Mouse (Mus musculus): Measurements from ENCODE around the gene Styxl1.

The Styxl1 gene

GRCm38 (mm10) chr5:135777796-135778470 lies at the start of gene Styxl1:
Gene Styxl1 (minus strand): TSS chr5:135778385.
- in situ Hi-C loops (cut with MboI, MseI): no loop called here

- in situ Hi-C loops (cut with MboI, MseI): no loop called here
Observed at GRCm38 (mm10) chr5:135826225-135826624, 48.0 kb upstream of the Styxl1 start.

GRCm38 (mm10) chr5:135824517-135824916 lies 46.3 kb upstream of the Styxl1 start:
- in situ Hi-C loops (cut with MboI, MseI): no loop called here

GRCm38 (mm10) chr5:135822316-135822944 lies 44.2 kb upstream of the Styxl1 start:
- in situ Hi-C loops (cut with MboI, MseI): no loop called here

GRCm38 (mm10) chr5:135818491-135818890 lies 40.3 kb upstream of the Styxl1 start:
- in situ Hi-C loops (cut with MboI, MseI): no loop called here

GRCm38 (mm10) chr5:135812991-135813390 lies 34.8 kb upstream of the Styxl1 start:
- in situ Hi-C loops (cut with MboI, MseI): no loop called here

GRCm38 (mm10) chr5:135807263-135807637 lies 29.1 kb upstream of the Styxl1 start:
- in situ Hi-C loops (cut with MboI, MseI): loop anchor here (5.0 kb wide), 1 partner anchor 40 kb away; no protein-coding TSS in a partner anchor

GRCm38 (mm10) chr5:135806555-135807262 lies 28.5 kb upstream of the Styxl1 start, which contains the start of gene Srrm3:
Gene Srrm3 (plus strand): TSS chr5:135806890.
- in situ Hi-C loops (cut with MboI, MseI): loop anchor here (5.0 kb wide), 1 partner anchor 41 kb away; no protein-coding TSS in a partner anchor

- in situ Hi-C loops (cut with MboI, MseI): loop anchor here (5.0 kb wide), 1 partner anchor 43 kb away; no protein-coding TSS in a partner anchor
Observed at GRCm38 (mm10) chr5:135804735-135805134, 26.6 kb upstream of the Styxl1 start.

GRCm38 (mm10) chr5:135803676-135804075 lies 25.5 kb upstream of the Styxl1 start:
- in situ Hi-C loops (cut with MboI, MseI): no loop called here

GRCm38 (mm10) chr5:135803135-135803534 lies 24.9 kb upstream of the Styxl1 start:
- in situ Hi-C loops (cut with MboI, MseI): no loop called here

GRCm38 (mm10) chr5:135802641-135803040 lies 24.5 kb upstream of the Styxl1 start:
- in situ Hi-C loops (cut with MboI, MseI): no loop called here

- in situ Hi-C loops (cut with MboI, MseI): no loop called here
Observed at GRCm38 (mm10) chr5:135800927-135801326, 22.7 kb upstream of the Styxl1 start.

- in situ Hi-C loops (cut with MboI, MseI): no loop called here
Observed at GRCm38 (mm10) chr5:135799746-135800145, 21.6 kb upstream of the Styxl1 start.

GRCm38 (mm10) chr5:135794859-135795181 lies 16.6 kb upstream of the Styxl1 start:
- in situ Hi-C loops (cut with MboI, MseI): no loop called here

- in situ Hi-C loops (cut with MboI, MseI): no loop called here
Observed at GRCm38 (mm10) chr5:135793996-135794858, 16.0 kb upstream of the Styxl1 start.

- in situ Hi-C loops (cut with MboI, MseI): no loop called here
Observed at GRCm38 (mm10) chr5:135782901-135783300, 4.7 kb upstream of the Styxl1 start.

GRCm38 (mm10) chr5:135780331-135780730 lies 2.1 kb upstream of the Styxl1 start:
- in situ Hi-C loops (cut with MboI, MseI): no loop called here

GRCm38 (mm10) chr5:135778471-135779445 lies 573 bp upstream of the Styxl1 start, which contains the start of gene Mdh2:
Gene Mdh2 (plus strand): TSS chr5:135778480.
- in situ Hi-C loops (cut with MboI, MseI): no loop called here

- in situ Hi-C loops (cut with MboI, MseI): no loop called here
Observed at GRCm38 (mm10) chr5:135776546-135776945, 1.6 kb downstream of the Styxl1 start.
